Mouse (Mus musculus): ENCODE measurements around the gene Rhbg. TPM values are rescaled to one million over a fixed set of nuclear protein-coding genes. Genes with fewer than 3 reads are reported as not detected.

Rhbg gene
- polyA plus RNA-seq, 2 experiments from 2014 or later, result not detected

- no peak for ATAC-seq
Observed at GRCm38 (mm10) chr3:88227976-88228375, 26.5 kb downstream of the Rhbg start.

GRCm38 (mm10) chr3:88227260-88227659 is 27.2 kb downstream of the Rhbg start:
- no peak for ATAC-seq

GRCm38 (mm10) chr3:88226101-88226845 is 28.2 kb downstream of the Rhbg start:
- no peak for ATAC-seq

GRCm38 (mm10) chr3:88224929-88225328 is 29.6 kb downstream of the Rhbg start:
- ATAC-seq, result no peak

GRCm38 (mm10) chr3:88222446-88222845 is 32.1 kb downstream of the Rhbg start:
- no peak for ATAC-seq

GRCm38 (mm10) chr3:88221519-88222390 is 32.8 kb downstream of the Rhbg start:
- ATAC-seq, result no peak

- no peak for ATAC-seq
Observed at GRCm38 (mm10) chr3:88220842-88221241, 33.7 kb downstream of the Rhbg start.

- no peak for ATAC-seq
Observed at GRCm38 (mm10) chr3:88219940-88220339, 34.6 kb downstream of the Rhbg start.

- no peak for ATAC-seq
Observed at GRCm38 (mm10) chr3:88217679-88218078, 36.8 kb downstream of the Rhbg start.

- ATAC-seq, result no peak
Observed at GRCm38 (mm10) chr3:88216534-88217326, 37.8 kb downstream of the Rhbg start.

- no peak for ATAC-seq
Observed at GRCm38 (mm10) chr3:88216116-88216515, 38.4 kb downstream of the Rhbg start.

- ATAC-seq, result peak; percentile 39
Observed at GRCm38 (mm10) chr3:88215553-88216004, 38.9 kb downstream of the Rhbg start.

GRCm38 (mm10) chr3:88214971-88215552 is 39.4 kb downstream of the Rhbg start:
- peak; percentile 34 for ATAC-seq

- ATAC-seq, result no peak
Observed at GRCm38 (mm10) chr3:88214197-88214938, 40.1 kb downstream of the Rhbg start.

- no peak for ATAC-seq
Observed at GRCm38 (mm10) chr3:88213019-88213418, 41.5 kb downstream of the Rhbg start.

- ATAC-seq, result no peak
Observed at GRCm38 (mm10) chr3:88212356-88212755, 42.2 kb downstream of the Rhbg start.

GRCm38 (mm10) chr3:88210918-88211317 is 43.6 kb downstream of the Rhbg start:
- no peak for ATAC-seq

GRCm38 (mm10) chr3:88210121-88210520 is 44.4 kb downstream of the Rhbg start:
- ATAC-seq, result no peak

GRCm38 (mm10) chr3:88209306-88209705 is 45.2 kb downstream of the Rhbg start:
- no peak for ATAC-seq

GRCm38 (mm10) chr3:88208226-88208720 is 46.2 kb downstream of the Rhbg start:
- no peak for ATAC-seq

- no peak for ATAC-seq
Observed at GRCm38 (mm10) chr3:88207451-88208100, 46.9 kb downstream of the Rhbg start.

Data from CD4-positive, CD25-positive, alpha-beta regulatory T cell, adult 4 months (primary cell).